Mouse (Mus musculus): Measurements from ENCODE around the gene Hsd17b2. TPM values are rescaled to one million over a fixed set of nuclear protein-coding genes. Genes with fewer than 3 reads are reported as not detected.

Gene Hsd17b2
- polyA plus RNA-seq, 1 experiment from 2014 or later = 0.32 TPM

DNA sequence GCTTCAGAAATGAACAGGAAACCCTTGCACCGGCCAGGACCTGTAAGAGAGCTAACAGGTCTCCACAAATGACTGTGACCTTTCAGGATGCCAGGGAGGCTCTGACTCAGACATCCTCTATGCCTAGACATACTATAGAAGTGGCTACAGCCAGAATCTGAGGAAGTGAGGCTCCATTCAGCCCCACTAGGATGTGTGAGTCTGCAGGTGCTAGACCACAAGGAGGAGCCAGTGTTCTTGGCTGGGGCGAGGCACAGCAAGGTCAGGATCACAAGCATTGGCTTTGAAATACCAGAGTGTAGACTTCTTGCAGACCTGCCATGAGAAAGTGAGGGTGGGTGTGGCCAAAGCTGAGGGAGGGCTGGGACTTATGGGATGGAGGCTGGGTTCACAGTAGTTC lies 70.9 kb downstream of the Hsd17b2 start:
- H3K4me1 ChIP-seq = no peaks in the 10 kb centered on the region
- H3K4me3 ChIP-seq = no peak overlapping the region
- no peak overlapping the region for H3K9ac ChIP-seq
- no peaks in the 10 kb centered on the region for H3K27me3 ChIP-seq (replicated peaks)
- no peak overlapping the region for H3K27ac ChIP-seq (replicated peaks)
- 36% methylated on average over 2 of the region's 2 CpGs for WGBS
- no peak for ATAC-seq (ENCODE audit: extremely low read depth, insufficient number of reproducible peaks, low FRiP score, low TSS enrichment)
- H3K36me3 ChIP-seq = no peaks in the 10 kb centered on the region
- no peaks in the 10 kb centered on the region for H3K9me3 ChIP-seq
- no peak overlapping the region for H3K4me2 ChIP-seq

DNA sequence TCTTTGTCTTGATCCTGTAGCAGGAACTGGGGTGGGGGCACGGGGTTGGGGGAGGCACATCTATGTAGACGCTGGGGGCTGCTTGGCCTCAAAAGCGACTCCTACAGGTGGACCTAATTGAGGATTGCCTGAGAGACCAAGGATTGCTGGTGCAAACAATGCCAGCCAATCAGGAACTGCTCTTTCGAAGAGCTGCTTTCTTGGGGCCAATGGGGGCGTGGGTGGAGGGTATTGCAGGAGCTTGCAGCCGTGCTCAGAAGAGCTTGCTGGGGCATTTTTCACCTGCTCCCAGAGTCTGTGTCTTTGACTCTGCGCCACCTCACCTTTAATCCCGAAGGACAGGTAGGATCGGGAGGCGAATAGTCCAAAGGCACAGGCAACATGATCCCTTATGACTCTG lies 73.9 kb downstream of the Hsd17b2 start:
- Histone ChIP-seq H3K27me3 (replicated peaks) (no peaks in the 10 kb centered on the region), H3K4me2 (no peak overlapping the region), H3K9ac (no peak overlapping the region), H3K4me1 (no peaks in the 10 kb centered on the region), H3K36me3 (no peaks in the 10 kb centered on the region), H3K4me3 (no peak overlapping the region), H3K27ac (replicated peaks) (no peak overlapping the region), H3K9me3 (no peaks in the 10 kb centered on the region)
- 28% methylated on average over 10 of the region's 10 CpGs for WGBS
- ATAC-seq (ENCODE audit: extremely low read depth, insufficient number of reproducible peaks, low FRiP score, low TSS enrichment) = no peak

DNA sequence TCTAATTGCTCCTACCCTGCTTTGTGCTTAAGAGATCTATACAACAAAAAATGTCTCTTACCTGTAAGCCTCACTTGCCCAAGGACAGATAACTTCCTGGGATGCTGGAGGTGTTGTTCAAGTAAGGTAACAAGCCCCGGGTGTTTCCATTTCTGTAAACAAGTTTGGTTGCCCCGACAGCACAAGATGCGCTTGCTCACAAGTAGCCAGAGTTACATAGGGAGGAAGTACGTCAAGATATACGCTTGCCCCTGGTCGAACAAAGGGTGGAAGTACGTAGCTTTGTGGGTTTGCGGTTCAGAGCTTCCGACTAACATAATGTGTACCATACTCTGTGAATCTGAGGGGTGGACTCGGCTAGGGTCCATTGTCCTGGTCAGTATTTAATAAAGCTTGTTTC lies 74.4 kb downstream of the Hsd17b2 start:
- no peaks in the 10 kb centered on the region for H3K9me3 ChIP-seq
- 79% methylated on average over 10 of the region's 10 CpGs for WGBS
- H3K9ac ChIP-seq = no peak overlapping the region
- H3K36me3 ChIP-seq = no peaks in the 10 kb centered on the region
- no peak for ATAC-seq (ENCODE audit: extremely low read depth, insufficient number of reproducible peaks, low FRiP score, low TSS enrichment)
- H3K27me3 ChIP-seq (replicated peaks) = no peaks in the 10 kb centered on the region
- H3K4me1 ChIP-seq = no peaks in the 10 kb centered on the region
- H3K4me3 ChIP-seq = no peak overlapping the region
- no peak overlapping the region for H3K4me2 ChIP-seq
- no peak overlapping the region for H3K27ac ChIP-seq (replicated peaks)

DNA sequence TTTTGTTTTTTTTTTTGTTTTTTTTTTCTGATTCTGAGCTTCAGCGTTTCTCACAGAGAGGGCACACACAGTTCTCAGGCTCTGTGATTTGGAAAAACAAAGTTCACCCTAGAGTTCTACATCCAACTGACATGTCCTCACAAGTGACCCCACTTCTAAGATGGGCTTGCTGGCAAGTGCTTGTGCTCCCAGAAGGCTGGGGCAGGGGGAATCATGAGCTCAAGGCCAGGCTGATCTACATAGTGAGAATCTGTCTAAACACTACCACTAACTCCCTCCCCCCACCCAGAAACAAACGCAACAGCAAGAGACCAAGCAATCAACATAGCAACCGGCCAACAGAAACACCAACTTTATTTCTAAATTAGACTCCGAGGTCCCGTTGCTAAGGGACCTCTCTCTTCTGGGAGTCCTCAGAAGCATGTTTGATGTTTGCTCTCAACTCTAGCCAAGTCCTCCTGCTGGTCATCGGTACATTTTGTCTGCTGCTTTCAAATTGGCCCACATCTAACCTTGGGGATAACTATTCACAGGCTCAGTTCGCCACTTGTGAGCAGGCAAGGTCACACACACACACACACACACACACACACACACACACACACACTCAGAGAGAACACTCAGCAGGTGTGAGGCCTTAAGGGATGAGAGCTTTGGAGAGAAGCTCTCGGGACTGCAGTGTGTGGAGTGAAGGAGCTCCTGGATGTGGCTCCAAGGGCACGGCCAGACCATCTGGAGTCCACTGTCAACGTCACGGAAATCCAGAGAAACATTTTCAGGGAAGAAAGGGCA lies 77.0 kb downstream of the Hsd17b2 start:
- H3K9ac ChIP-seq = no peak overlapping the region
- H3K9me3 ChIP-seq = no peaks in the 10 kb centered on the region
- H3K36me3 ChIP-seq = no peaks in the 10 kb centered on the region
- ATAC-seq (ENCODE audit: extremely low read depth, insufficient number of reproducible peaks, low FRiP score, low TSS enrichment) = no peak
- H3K4me1 ChIP-seq = no peaks in the 10 kb centered on the region
- H3K27ac ChIP-seq (replicated peaks) = no peak overlapping the region
- no peak overlapping the region for H3K4me2 ChIP-seq
- no peak overlapping the region for H3K4me3 ChIP-seq
- no peaks in the 10 kb centered on the region for H3K27me3 ChIP-seq (replicated peaks)
- 64% methylated on average over 11 of the region's 11 CpGs for WGBS

DNA sequence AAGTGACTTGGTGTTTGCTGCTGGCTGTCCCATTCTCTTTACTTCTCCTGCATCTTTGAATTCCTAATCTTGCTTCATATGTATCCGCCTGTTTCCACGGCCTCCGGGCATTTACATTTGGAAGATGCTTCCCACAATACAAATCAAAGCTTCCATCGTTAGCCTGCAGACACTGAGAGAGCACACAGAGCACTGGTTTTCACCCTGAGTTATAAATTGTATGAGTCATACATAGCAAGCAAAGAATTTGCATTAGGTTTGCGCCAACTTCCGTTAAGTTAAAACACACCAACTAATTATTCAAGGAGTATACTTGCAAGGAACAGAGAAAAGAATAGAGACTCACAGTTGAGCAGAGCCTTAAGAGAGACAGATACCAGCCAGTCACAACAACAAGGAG lies 77.6 kb downstream of the Hsd17b2 start:
- Histone ChIP-seq H3K9me3 (no peaks in the 10 kb centered on the region), H3K27ac (replicated peaks) (no peak overlapping the region), H3K4me1 (no peaks in the 10 kb centered on the region), H3K4me2 (no peak overlapping the region), H3K36me3 (no peaks in the 10 kb centered on the region), H3K4me3 (no peak overlapping the region), H3K9ac (no peak overlapping the region), H3K27me3 (replicated peaks) (no peaks in the 10 kb centered on the region)
- no peak for ATAC-seq (ENCODE audit: extremely low read depth, insufficient number of reproducible peaks, low FRiP score, low TSS enrichment)
- 82% methylated on average over 6 of the region's 6 CpGs for WGBS

DNA sequence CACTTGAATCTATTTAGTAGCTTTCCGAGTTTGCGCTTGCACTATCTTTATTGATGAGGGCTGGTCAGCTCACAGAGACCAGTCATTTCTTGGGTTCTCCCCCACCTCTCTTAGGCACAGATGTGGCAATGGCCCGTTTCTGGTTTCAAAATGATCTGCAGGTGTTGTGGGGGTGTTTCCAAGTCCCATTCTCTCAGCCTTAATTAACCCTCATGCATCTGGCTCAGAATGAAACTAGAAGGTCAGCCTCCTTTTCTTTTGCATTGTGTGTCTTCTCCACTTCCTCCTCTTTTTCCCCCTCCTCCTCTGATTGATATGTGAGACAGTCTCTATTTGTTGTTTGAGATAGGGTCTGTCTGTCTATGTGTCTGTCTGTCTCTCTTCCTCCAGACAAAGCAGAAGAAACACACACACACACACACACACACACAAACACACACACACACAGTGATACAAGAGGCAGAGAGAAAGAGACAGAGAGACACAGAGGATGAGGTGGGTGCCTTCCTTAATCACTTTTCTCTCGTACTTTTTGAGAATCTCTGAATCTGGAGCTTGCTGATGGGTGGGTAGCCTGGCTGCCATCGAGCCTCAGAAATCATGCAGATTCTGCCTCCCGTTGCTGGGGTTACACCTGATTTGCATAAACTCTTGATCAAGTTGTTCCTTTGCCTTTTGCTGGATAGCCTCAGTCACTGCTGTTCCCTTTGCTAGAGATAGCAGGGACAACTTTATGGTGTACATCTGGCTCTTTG lies 79.8 kb downstream of the Hsd17b2 start:
- Histone ChIP-seq H3K9ac (no peak overlapping the region), H3K9me3 (no peaks in the 10 kb centered on the region), H3K27ac (replicated peaks) (no peak overlapping the region), H3K4me3 (no peak overlapping the region), H3K4me2 (no peak overlapping the region), H3K27me3 (replicated peaks) (no peaks in the 10 kb centered on the region), H3K36me3 (no peaks in the 10 kb centered on the region), H3K4me1 (no peaks in the 10 kb centered on the region)
- 66% methylated on average over 6 of the region's 6 CpGs for WGBS
- ATAC-seq (ENCODE audit: extremely low read depth, insufficient number of reproducible peaks, low FRiP score, low TSS enrichment) = no peak

DNA sequence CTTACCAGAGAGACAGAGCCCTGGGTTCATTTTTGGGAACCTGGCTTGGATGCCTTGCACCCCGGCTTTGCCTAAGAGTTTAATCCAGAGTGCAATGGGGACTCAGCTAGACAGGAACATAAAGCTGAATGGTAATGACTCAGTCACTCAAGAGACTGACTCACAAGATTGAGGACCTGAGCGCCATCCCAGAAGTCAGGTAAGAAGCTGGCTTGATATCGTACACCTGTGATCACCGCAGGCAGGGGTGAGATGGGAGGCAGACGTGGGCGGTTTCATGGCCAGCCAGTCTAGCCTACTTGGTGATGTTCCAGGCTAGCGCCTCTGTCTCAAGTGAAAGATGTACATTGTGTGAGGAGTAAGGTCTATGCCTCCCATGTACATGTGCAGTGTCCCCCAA lies 81.3 kb downstream of the Hsd17b2 start:
- Histone ChIP-seq H3K4me2 (no peak overlapping the region), H3K4me3 (no peak overlapping the region), H3K9me3 (peaks cover 8% of the 10 kb centered on the region), H3K4me1 (no peaks in the 10 kb centered on the region), H3K27me3 (replicated peaks) (no peaks in the 10 kb centered on the region), H3K36me3 (peaks cover 14% of the 10 kb centered on the region), H3K27ac (replicated peaks) (no peak overlapping the region), H3K9ac (no peak overlapping the region)
- ATAC-seq (ENCODE audit: extremely low read depth, insufficient number of reproducible peaks, low FRiP score, low TSS enrichment) = no peak
- 90% methylated on average over 7 of the region's 7 CpGs for whole genome bisulfite sequencing

DNA sequence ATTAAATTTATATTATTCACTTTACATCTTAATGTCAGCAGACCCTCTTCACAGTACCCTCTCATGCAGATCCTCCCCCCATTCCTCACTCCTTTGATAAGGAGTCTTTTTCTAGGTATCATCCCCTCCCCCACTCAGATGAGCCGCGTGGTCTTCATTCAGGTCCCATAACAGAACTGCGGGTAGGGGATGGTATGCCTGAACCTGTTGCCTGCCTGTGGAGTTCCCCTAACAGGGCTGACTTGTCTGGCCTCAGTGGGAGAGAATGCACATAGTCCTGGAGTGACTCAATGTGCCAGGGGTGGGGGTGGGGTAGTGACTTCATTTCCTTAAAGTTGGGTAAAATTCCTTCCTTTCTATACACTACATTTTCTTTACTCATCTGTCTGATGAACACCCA lies 84.7 kb downstream of the Hsd17b2 start:
- Histone ChIP-seq H3K9me3 (peaks cover 8% of the 10 kb centered on the region), H3K4me1 (no peaks in the 10 kb centered on the region), H3K36me3 (peaks cover 48% of the 10 kb centered on the region), H3K27me3 (replicated peaks) (no peaks in the 10 kb centered on the region), H3K4me3 (no peak overlapping the region), H3K4me2 (no peak overlapping the region), H3K9ac (no peak overlapping the region), H3K27ac (replicated peaks) (no peak overlapping the region)
- WGBS = 76% methylated on average over 3 of the region's 3 CpGs
- ATAC-seq (ENCODE audit: extremely low read depth, insufficient number of reproducible peaks, low FRiP score, low TSS enrichment) = no peak

DNA sequence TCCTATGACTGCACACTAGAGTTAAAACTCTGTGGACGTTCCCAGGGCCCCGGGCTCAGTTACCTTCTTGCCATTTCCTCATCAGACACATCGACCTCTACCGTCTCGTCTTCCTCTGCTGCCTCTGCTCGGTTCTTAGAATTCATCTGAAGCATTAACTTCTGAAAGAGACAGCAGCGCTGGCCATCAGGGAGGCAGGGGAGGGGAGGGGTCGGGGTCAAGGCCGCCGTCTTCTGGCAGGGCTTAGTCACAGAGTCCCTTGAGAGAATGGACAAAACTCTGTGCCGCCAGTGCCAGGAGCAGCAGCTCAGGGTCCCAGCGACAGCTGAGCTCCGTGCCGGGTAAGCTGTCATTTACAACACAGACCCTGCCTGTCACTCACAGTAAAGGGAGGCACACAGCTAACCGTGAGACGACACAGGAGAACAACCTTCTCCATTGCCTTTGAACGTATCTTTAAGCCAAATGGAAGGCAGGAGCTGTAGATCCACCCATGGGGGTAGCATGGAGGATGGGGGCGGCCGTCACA lies 91.0 kb downstream of the Hsd17b2 start:
- no peaks in the 10 kb centered on the region for H3K27me3 ChIP-seq (replicated peaks)
- H3K4me2 ChIP-seq = no peak overlapping the region
- 85% methylated on average over 19 of the region's 19 CpGs for WGBS
- no peaks in the 10 kb centered on the region for H3K4me1 ChIP-seq
- H3K9ac ChIP-seq = no peak overlapping the region
- H3K4me3 ChIP-seq = no peak overlapping the region
- H3K9me3 ChIP-seq = no peaks in the 10 kb centered on the region
- H3K36me3 ChIP-seq = peaks cover 100% of the 10 kb centered on the region
- no peak for ATAC-seq (ENCODE audit: extremely low read depth, insufficient number of reproducible peaks, low FRiP score, low TSS enrichment)
- H3K27ac ChIP-seq (replicated peaks) = no peak overlapping the region

DNA sequence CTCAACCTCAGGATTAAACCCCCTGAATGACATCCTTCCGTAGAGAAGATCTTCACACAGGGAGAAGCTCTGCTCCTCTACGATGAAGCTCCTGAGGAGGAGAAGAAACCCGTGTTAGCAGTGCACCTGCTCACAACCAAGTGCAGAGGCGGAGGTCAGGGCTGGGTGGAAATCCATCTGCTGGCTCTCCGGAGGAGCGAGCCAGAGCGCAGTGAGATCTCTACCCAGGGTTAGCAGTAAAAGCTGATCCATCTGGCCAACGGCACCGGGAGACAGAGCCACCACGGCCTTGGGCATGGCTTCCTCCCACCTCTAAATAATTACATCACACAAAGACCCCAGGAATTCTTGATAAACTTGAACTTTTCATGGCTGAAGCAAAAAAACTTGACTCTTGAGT lies 92.9 kb downstream of the Hsd17b2 start:
- H3K27me3 ChIP-seq (replicated peaks) = no peaks in the 10 kb centered on the region
- H3K4me2 ChIP-seq = no peak overlapping the region
- H3K4me3 ChIP-seq = no peak overlapping the region
- no peak overlapping the region for H3K27ac ChIP-seq (replicated peaks)
- ATAC-seq (ENCODE audit: extremely low read depth, insufficient number of reproducible peaks, low FRiP score, low TSS enrichment) = no peak
- no peaks in the 10 kb centered on the region for H3K9me3 ChIP-seq
- H3K36me3 ChIP-seq = peaks cover 97% of the 10 kb centered on the region
- 89% methylated on average over 10 of the region's 10 CpGs for WGBS
- H3K9ac ChIP-seq = no peak overlapping the region
- peaks cover under 1% of the 10 kb centered on the region; the same call in 1 of the 2 replicates for H3K4me1 ChIP-seq

DNA sequence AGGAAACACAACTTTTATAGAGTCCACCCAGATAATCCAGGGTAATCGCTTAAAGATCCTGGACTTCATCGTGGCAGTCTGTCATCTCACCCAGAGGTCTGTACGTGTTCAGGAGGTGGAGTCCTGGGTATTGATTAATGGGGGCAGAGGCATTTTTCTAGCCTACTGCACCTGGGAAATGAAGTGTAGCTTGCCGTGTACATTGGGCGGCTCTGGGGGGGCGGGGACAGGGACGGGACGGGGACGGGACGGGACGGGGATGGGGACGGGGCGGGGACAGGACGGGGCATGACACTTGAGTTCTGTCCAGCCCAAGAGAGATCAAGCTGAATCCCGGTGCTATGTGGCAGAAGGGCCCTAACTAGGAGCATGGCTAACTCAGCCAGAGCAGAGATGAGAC lies 94.8 kb downstream of the Hsd17b2 start:
- Histone ChIP-seq H3K4me1 (peaks cover 18% of the 10 kb centered on the region), H3K27ac (replicated peaks) (no peak overlapping the region), H3K9me3 (no peaks in the 10 kb centered on the region), H3K4me2 (no peak overlapping the region), H3K4me3 (no peak overlapping the region), H3K27me3 (replicated peaks) (no peaks in the 10 kb centered on the region), H3K36me3 (peaks cover 78% of the 10 kb centered on the region), H3K9ac (no peak overlapping the region)
- ATAC-seq (ENCODE audit: extremely low read depth, insufficient number of reproducible peaks, low FRiP score, low TSS enrichment) = no peak
- 90% methylated on average over 15 of the region's 15 CpGs for WGBS
